Mouse (Mus musculus) neural tube, embryonic 15.5 days (tissue): ENCODE results near the gene Acvr1b. TPM values are rescaled to one million over a fixed set of nuclear protein-coding genes. Genes with fewer than 3 reads are reported as not detected.

Experiments
- ATAC-seq: fragments of 200-750 bp; cut with Nextera tagmentation; 2 replicates; pipeline ENCODE4 v1.8.0; 2017; ENCODE audit warnings: mild to moderate bottlenecking, moderate TSS enrichment, moderate library complexity; ENCODE audit not compliant: low FRiP score
- H3K27ac ChIP-seq: fragments of 300-500 bp; sonication (generic); replicated peaks from 2 replicates; pipeline ENCODE4 v1.5.1; 2015; ENCODE audit warnings: mild to moderate bottlenecking, inconsistent platforms
- H3K27me3 ChIP-seq: fragments of 300-500 bp; sonication (generic); replicated peaks from 2 replicates; pipeline ENCODE4 v1.6.1; 2015; ENCODE audit warnings: inconsistent platforms
- H3K36me3 ChIP-seq: fragments of 300-500 bp; sonication (generic); 2 replicates; pipeline ENCODE4 v1.6.1; 2015; ENCODE audit warnings: inconsistent platforms
- H3K4me1 ChIP-seq: fragments of 300-500 bp; sonication (generic); 2 replicates; pipeline ENCODE4 v1.6.1; 2015; ENCODE audit warnings: inconsistent platforms
- H3K4me2 ChIP-seq: fragments of 300-500 bp; sonication (generic); 2 replicates; pipeline ENCODE4 v1.6.1; 2015; ENCODE audit warnings: inconsistent platforms, mild to moderate bottlenecking, moderate library complexity
- H3K4me3 ChIP-seq: fragments of 300-500 bp; sonication (generic); replicated peaks from 2 replicates; pipeline ENCODE4 v1.5.1; 2015; ENCODE audit warnings: mild to moderate bottlenecking, inconsistent platforms
- H3K9ac ChIP-seq: fragments of 300-500 bp; sonication (generic); replicated peaks from 2 replicates; pipeline ENCODE4 v1.6.1; 2015; ENCODE audit warnings: mild to moderate bottlenecking, inconsistent platforms
- H3K9me3 ChIP-seq: fragments of 300-500 bp; sonication (generic); replicated peaks from 2 replicates; pipeline ENCODE4 v1.6.1; 2016; ENCODE audit warnings: inconsistent platforms
- whole genome bisulfite sequencing: fragments of 180-500 bp; shearing (Covaris S2); methylation state at CpG from one replicate; pipeline ENCODE4 v1.1.7; 2015; ENCODE audit warnings: mixed read lengths; 5-methylcytosine and 5-hydroxymethylcytosine counted together
- polyA plus RNA-seq: library from polyadenylated mRNA; unstranded; fragments of >200 nt; fragmentation: Nextera tagmentation; extraction: Ambion mirVana; gene quantifications from 2 replicates; pipeline ENCODE4 v1.2.1, GENCODE M21; 2015

The Acvr1b gene
- polyA plus RNA-seq, 1 experiment from 2014 or later = 23.1 TPM

DNA sequence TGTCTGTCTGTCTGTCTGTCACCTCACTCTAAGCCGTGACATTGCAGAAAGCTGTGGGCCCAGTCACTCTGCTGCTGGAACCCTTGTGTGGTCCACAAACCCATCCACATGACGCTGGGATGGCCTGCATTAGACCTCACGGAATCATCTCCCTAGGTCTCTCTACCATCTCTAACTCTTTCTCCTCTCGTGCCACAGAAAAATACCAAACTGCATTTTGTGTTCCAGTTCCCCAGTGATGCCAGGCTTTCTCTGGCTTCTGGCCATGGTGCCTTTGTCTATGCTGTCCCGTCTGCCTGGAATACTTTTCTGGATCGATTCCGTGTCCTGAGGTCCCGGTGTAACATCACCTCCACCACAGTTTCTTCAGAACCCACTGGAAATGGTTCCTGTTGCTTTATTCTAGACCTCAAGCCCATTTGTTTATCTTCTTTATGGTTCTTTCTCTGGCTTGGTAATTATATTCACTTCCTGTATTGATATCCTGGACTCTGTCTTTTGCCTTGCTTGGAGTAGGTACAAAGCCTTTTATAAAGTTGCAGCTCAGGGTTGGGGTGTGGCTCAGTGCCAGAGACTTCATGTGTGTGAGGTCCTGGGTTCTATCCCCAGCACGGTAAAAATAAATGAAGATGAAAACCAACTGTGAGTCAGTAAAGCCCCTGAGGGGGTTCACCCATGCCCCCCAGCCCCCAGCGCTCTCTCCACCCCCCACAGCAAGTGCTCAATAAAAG lies 60.9 kb downstream of the Acvr1b start:
- Histone ChIP-seq H3K27ac (no peak overlapping the region), H3K27me3 (no peaks in the 10 kb centered on the region), H3K4me2 (no peak overlapping the region), H3K9me3 (no peaks in the 10 kb centered on the region), H3K4me3 (no peak overlapping the region), H3K36me3 (no peaks in the 10 kb centered on the region), H3K4me1 (peaks cover 14% of the 10 kb centered on the region), H3K9ac (no peak overlapping the region)
- WGBS = 62% methylated on average over 10 of the region's 10 CpGs
- no peak for ATAC-seq

DNA sequence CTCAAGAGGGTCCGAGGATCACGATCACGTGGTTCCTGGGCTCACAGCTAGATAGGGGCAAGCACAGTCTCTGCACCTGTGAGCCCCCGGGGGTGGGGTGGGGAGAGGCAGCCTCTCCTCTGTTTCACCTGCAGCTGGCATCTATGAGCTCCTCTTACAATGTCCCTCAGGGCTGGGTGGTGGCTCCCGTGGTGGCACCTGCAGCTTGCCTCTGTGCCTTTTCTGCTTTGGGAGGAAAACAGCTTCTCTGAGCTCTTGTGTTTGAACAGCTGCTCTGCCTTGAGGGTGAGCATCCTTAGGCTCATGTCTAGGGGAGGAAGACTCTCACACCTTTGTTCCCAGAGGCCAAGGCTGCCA lies 61.5 kb downstream of the Acvr1b start:
- Histone ChIP-seq H3K4me1 (peaks cover 14% of the 10 kb centered on the region), H3K4me3 (no peak overlapping the region), H3K4me2 (no peak overlapping the region), H3K9me3 (no peaks in the 10 kb centered on the region), H3K27ac (no peak overlapping the region), H3K36me3 (no peaks in the 10 kb centered on the region), H3K9ac (no peak overlapping the region), H3K27me3 (no peaks in the 10 kb centered on the region)
- 31% methylated on average over 5 of the region's 5 CpGs for WGBS
- ATAC-seq = no peak

DNA sequence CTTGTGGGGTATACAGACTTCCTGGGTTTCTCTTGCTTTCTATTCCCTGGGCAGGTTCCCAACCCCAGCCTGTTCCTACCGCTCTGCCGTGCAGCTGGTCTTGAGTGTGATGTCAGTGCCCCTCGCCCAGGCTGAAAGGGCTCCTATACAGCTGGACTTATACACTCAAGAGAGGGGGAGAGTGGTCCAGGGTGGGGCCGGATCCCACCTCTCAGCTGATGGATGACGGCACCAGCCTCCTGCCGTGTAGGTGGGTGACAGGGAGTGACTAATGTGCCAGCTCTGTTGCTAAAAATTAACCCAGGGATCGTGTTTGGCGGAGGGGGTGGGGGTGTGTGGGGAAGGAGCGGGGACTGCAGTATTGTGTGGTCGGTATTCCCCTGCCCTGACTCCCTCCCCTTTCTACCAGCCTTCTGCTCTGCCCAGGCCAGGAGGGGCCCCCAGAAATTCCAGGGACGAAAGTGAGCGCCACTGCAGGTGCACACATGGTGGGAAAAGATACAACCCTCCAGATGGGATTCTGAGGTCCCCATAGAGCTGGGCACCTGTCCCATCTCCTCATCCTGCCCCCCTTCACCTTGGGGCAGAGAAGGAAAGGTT lies 62.0 kb downstream of the Acvr1b start:
- WGBS = 20% methylated on average over 12 of the region's 12 CpGs
- Histone ChIP-seq H3K9ac (no peak overlapping the region; the same call in 1 of the 2 replicates), H3K4me1 (peaks cover 16% of the 10 kb centered on the region), H3K4me2 (no peak overlapping the region), H3K27me3 (no peaks in the 10 kb centered on the region), H3K4me3 (no peak overlapping the region), H3K36me3 (no peaks in the 10 kb centered on the region), H3K9me3 (no peaks in the 10 kb centered on the region), H3K27ac (no peak overlapping the region)
- no peak for ATAC-seq

DNA sequence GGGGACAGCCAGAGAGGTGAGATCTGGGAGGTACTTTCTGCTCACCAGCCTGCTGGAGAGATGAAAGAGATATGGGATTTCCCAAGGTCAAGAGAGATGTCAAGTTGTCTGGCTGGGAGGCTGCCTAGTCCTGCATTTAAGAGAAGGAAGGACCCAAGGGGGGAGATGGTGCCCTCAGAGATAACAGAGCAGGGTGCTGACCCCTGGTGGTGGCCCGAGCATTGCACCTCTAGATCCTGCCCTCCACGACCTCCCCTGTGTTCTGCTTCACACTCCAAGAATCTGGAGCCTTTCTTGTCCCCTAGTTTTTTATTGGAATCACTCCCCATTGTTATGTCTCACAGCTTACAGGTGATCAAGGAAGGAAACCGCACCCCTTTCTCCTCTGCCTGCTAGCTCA lies 63.0 kb downstream of the Acvr1b start:
- Histone ChIP-seq H3K4me1 (peaks cover 24% of the 10 kb centered on the region), H3K9ac (no peak overlapping the region), H3K4me2 (no peak overlapping the region), H3K27me3 (no peaks in the 10 kb centered on the region), H3K27ac (no peak overlapping the region), H3K36me3 (no peaks in the 10 kb centered on the region), H3K9me3 (no peaks in the 10 kb centered on the region), H3K4me3 (no peak overlapping the region)
- no peak for ATAC-seq
- 6% methylated on average over 3 of the region's 3 CpGs for WGBS

DNA sequence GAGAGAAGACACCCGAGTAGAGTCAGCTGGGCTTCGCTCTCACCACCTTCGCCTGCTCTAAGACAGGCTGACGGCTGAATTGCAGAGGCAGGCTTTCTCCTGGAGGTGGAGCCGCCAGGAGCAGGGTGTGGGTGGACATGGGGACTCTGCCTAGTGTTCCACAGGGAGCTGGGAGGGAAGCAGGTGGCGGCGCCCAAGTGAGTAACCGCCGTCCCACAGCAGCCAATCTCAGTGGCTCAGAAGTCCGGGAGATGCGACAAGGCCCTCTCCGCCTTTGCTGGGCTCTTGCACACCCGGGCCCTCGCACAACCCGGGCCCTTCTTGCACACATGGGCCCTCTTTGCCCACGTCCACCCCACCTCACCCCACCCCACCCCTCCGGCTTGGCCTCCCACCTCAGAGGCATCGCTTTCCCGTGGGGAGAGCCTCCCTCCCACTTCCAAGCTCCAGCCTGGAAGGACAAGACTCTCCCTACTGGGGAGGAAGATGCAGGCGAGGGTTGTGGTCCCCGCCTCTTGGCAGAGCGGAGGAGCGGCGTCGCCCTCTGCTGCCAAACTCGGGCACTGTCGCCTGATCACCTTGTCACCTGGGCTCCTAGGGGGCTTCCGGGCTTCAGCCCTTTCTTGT lies 65.1 kb downstream of the Acvr1b start:
- Histone ChIP-seq H3K9me3 (no peaks in the 10 kb centered on the region), H3K4me3 (peak overlapping the region; percentile 25), H3K27ac (no peak overlapping the region), H3K36me3 (no peaks in the 10 kb centered on the region), H3K27me3 (0 out of 2 replicates have a peak, but pooled peaks cover 5% of the 10 kb centered on the region), H3K9ac (peak overlapping the region; percentile 44), H3K4me2 (peak overlapping the region; percentile 61), H3K4me1 (peaks cover 19% of the 10 kb centered on the region)
- 7% methylated on average over 28 of the region's 28 CpGs for WGBS
- ATAC-seq = peak; percentile 58

DNA sequence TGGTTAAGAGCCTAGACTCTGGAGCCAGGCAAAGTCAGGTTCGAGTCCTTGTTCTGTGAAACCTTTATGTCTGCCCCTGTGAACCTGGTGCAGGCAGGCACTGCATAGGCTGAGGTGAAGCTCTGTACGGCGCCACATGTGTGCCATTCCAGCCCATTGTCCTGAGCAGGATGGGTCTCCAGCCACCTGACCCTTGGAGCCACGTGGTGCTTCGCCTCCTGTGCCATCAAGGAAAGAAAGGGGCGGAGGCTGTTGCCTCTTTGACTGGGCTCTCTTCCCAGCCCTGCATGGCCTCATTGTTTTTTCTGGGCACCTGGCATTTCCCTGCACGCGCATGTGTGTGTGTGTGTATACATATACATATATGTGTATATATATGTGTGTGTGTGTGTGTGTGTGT lies 66.0 kb downstream of the Acvr1b start:
- H3K36me3 ChIP-seq = no peaks in the 10 kb centered on the region

DNA sequence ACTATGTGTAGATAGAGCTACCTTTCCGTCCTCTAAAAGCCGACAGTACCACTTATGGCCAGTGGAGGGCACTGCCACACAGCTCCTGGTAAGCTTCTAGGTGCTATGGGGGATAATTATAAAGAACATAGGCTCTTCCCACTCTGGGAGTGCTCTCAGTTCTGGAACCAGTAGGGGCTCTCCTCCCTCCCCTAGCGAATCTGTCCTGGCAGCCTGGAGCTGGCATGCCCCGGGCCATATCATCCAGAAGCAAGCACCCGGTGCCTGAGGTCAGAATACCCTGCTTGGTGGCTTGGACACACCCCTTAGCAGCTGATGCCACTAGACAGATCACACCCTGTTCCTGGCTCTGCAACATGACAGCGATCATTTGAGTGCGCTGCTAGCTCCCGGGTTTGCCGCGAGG lies 66.9 kb downstream of the Acvr1b start:
- H3K36me3 ChIP-seq = no peaks in the 10 kb centered on the region
- H3K4me1 ChIP-seq = peaks cover 21% of the 10 kb centered on the region
- peak overlapping the region; percentile 24; the same call in 1 of the 2 replicates for H3K4me3 ChIP-seq
- WGBS = 12% methylated on average over 10 of the region's 10 CpGs
- no peak overlapping the region for H3K27ac ChIP-seq
- no peaks in the 10 kb centered on the region for H3K9me3 ChIP-seq
- H3K4me2 ChIP-seq = peak overlapping the region; percentile 52
- ATAC-seq = peak; percentile 59
- H3K27me3 ChIP-seq = 0 out of 2 replicates have a peak, but pooled peaks cover 5% of the 10 kb centered on the region
- H3K9ac ChIP-seq = peak overlapping the region; percentile 37

More for the DNA sequence above, 66.0 kb downstream of the Acvr1b start:
- no peak for ATAC-seq
- Histone ChIP-seq H3K27ac (no peak overlapping the region), H3K9ac (no peak overlapping the region), H3K9me3 (no peaks in the 10 kb centered on the region), H3K4me1 (peaks cover 19% of the 10 kb centered on the region), H3K27me3 (0 out of 2 replicates have a peak, but pooled peaks cover 5% of the 10 kb centered on the region), H3K4me3 (no peak overlapping the region), H3K4me2 (no peak overlapping the region)
- 61% methylated on average over 8 of the region's 8 CpGs for WGBS

DNA sequence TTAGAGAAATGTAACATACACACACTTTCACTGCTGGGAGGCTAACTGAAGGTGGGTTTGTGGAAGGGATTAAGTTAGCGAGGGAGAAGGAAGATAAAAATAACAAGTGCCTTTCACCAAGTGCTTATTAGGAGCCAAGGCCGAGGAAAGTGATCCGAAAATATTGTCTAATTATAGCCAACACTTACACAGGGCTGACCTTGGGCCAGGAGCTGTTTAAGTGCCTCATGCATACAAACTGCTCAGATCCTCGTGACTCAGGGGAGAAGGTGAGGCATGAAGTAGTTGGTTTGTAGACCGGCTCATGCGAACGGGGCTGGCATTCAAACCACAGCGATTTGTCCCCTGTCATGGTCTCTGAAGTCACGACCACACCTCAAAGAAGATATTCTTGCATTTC lies 67.4 kb downstream of the Acvr1b start:
- H3K9me3 ChIP-seq = no peaks in the 10 kb centered on the region
- no peaks in the 10 kb centered on the region for H3K36me3 ChIP-seq
- peaks cover 24% of the 10 kb centered on the region for H3K4me1 ChIP-seq
- 68% methylated on average over 9 of the region's 9 CpGs for WGBS
- no peak overlapping the region for H3K27ac ChIP-seq
- H3K4me2 ChIP-seq = peak overlapping the region; percentile 52
- H3K9ac ChIP-seq = peak overlapping the region; percentile 37
- no peak for ATAC-seq
- 0 out of 2 replicates have a peak, but pooled peaks cover 5% of the 10 kb centered on the region for H3K27me3 ChIP-seq
- H3K4me3 ChIP-seq = no peak overlapping the region

DNA sequence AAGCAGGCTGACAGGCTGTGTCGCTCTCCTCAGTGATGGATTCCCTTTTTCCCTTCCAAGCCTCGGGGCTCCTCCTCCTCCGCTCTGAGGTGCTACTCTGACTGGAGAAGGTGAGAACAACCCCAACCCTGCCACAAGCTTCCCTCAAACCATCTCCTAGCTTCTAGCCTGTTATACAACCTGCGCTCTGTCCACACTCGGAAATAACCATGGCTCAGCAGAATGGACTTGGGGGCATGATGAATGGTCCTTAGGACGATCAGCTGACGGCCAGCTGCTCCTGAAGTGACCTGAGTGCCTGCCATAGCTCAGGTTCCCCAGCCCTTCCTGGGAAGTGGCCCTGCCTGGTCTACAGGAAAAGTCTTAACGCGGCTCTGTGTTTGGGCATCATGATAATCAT lies 68.0 kb downstream of the Acvr1b start:
- no peak for ATAC-seq
- no peak overlapping the region for H3K9ac ChIP-seq

DNA sequence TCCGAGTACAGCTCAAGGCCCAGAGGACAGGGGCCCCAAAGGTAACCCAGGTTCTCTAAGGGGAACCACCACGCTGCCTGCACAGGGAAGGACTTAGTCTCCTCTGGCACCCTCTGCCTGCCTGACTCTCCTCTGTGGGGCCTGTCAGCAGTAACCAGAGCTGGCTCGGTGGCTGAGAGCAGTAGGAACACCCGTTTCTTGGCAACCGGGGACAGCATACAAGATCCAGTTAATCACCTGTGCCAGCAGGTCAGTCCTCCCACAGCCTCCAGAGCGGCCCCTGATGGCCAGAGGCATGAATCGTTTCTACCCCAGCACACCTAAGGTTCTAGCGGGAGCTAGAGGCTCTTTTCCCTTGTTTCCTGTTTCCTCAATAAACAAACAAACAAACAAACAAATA lies 68.8 kb downstream of the Acvr1b start:
- no peak overlapping the region for H3K4me3 ChIP-seq
- WGBS = 21% methylated on average over 8 of the region's 8 CpGs
- no peaks in the 10 kb centered on the region for H3K36me3 ChIP-seq
- no peak overlapping the region for H3K27ac ChIP-seq
- ATAC-seq = no peak
- 0 out of 2 replicates have a peak, but pooled peaks cover 5% of the 10 kb centered on the region for H3K27me3 ChIP-seq
- H3K9ac ChIP-seq = no peak overlapping the region
- no peaks in the 10 kb centered on the region for H3K9me3 ChIP-seq
- H3K4me1 ChIP-seq = peaks cover 32% of the 10 kb centered on the region
- H3K4me2 ChIP-seq = no peak overlapping the region

More for the DNA sequence above, 68.0 kb downstream of the Acvr1b start:
- WGBS = 70% methylated on average over 9 of the region's 9 CpGs
- Histone ChIP-seq H3K27ac (no peak overlapping the region), H3K4me2 (no peak overlapping the region), H3K4me3 (no peak overlapping the region), H3K9me3 (no peaks in the 10 kb centered on the region), H3K4me1 (peaks cover 26% of the 10 kb centered on the region), H3K36me3 (no peaks in the 10 kb centered on the region), H3K27me3 (0 out of 2 replicates have a peak, but pooled peaks cover 5% of the 10 kb centered on the region)

DNA sequence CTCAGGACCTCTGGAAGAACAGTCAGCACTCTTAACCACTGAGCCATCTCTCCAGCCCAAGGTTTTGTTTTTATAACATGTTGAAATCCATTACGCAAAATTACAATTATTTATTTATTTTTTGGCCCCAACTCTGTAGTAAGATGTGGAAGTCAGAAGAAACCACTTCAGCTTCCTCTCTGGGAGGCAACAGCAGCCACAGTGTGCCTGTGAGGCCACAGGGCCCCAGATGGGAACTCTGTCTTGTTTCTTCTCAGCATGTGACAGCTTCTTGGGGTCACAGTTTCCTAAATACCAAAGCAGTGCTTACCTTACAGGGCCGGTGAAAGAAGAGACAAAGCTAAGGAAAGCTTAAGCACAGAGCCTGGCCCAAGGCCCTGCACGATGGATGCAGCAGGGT lies 70.1 kb downstream of the Acvr1b start:
- Histone ChIP-seq H3K4me3 (no peak overlapping the region), H3K36me3 (no peaks in the 10 kb centered on the region), H3K27ac (no peak overlapping the region), H3K27me3 (0 out of 2 replicates have a peak, but pooled peaks cover 5% of the 10 kb centered on the region), H3K4me2 (no peak overlapping the region), H3K9ac (no peak overlapping the region), H3K4me1 (peaks cover 26% of the 10 kb centered on the region), H3K9me3 (no peaks in the 10 kb centered on the region)
- no peak for ATAC-seq
- WGBS = 80% methylated on average over 3 of the region's 3 CpGs
